Mouse (Mus musculus) liver, embryonic 13.5 days (tissue): ENCODE measurements around the gene Card14. TPM values are rescaled to one million over a fixed set of nuclear protein-coding genes. Genes with fewer than 3 reads are reported as not detected.
A peak's percentile ranks its signal among the peaks of the same experiment; 100 is the strongest.

Source experiments
- ATAC-seq: fragments of 200-750 bp; cut with Nextera tagmentation; 2 replicates; pipeline ENCODE4 v1.8.0; 2017; ENCODE audit warnings: low read depth, mild to moderate bottlenecking, moderate number of reproducible peaks, moderate library complexity
- DNase-seq: peaks from one replicate; pipeline ENCODE4 v3.0.0; 2022
- H3K27ac ChIP-seq: fragments of 300-500 bp; sonication (generic); 2 replicates; pipeline ENCODE4 v1.5.1; 2015; ENCODE audit warnings: moderate library complexity, mild to moderate bottlenecking, inconsistent platforms
- H3K27me3 ChIP-seq: fragments of 300-500 bp; sonication (generic); 2 replicates; pipeline ENCODE4 v1.6.1; 2015; ENCODE audit warnings: mild to moderate bottlenecking, inconsistent platforms
- H3K36me3 ChIP-seq: fragments of 300-500 bp; sonication (generic); 2 replicates; pipeline ENCODE4 v1.6.1; 2015; ENCODE audit warnings: mild to moderate bottlenecking, inconsistent platforms
- H3K4me1 ChIP-seq: fragments of 300-500 bp; sonication (generic); replicated peaks from 2 replicates; pipeline ENCODE4 v1.6.1; 2015; ENCODE audit warnings: inconsistent platforms
- H3K4me2 ChIP-seq: fragments of 300-500 bp; sonication (generic); 2 replicates; pipeline ENCODE4 v1.6.1; 2015; ENCODE audit warnings: inconsistent platforms, mild to moderate bottlenecking, moderate library complexity
- H3K4me3 ChIP-seq: fragments of 300-500 bp; sonication (generic); replicated peaks from 2 replicates; pipeline ENCODE4 v1.5.1; 2015; ENCODE audit warnings: mild to moderate bottlenecking, inconsistent platforms
- H3K9ac ChIP-seq: fragments of 300-500 bp; sonication (generic); 2 replicates; pipeline ENCODE4 v1.6.1; 2015; ENCODE audit warnings: mild to moderate bottlenecking, inconsistent platforms
- H3K9me3 ChIP-seq: fragments of 300-500 bp; sonication (generic); replicated peaks from 2 replicates; pipeline ENCODE4 v1.6.1; 2016; ENCODE audit warnings: inconsistent platforms
- WGBS: fragments of 180-500 bp; shearing (Covaris S2); methylation state at CpG from one replicate; pipeline ENCODE4 v1.1.7; 2015; ENCODE audit not compliant: insufficient replicate concordance; 5-methylcytosine and 5-hydroxymethylcytosine counted together
- polyA plus RNA-seq: library from polyadenylated mRNA; unstranded; fragments of >200 nt; fragmentation: Nextera tagmentation; extraction: Ambion mirVana; gene quantifications from 2 replicates; pipeline ENCODE4 v1.2.1, GENCODE M21; 2015

The Card14 gene
- polyA plus RNA-seq, 1 experiment from 2014 or later: 0.20 TPM

DNA sequence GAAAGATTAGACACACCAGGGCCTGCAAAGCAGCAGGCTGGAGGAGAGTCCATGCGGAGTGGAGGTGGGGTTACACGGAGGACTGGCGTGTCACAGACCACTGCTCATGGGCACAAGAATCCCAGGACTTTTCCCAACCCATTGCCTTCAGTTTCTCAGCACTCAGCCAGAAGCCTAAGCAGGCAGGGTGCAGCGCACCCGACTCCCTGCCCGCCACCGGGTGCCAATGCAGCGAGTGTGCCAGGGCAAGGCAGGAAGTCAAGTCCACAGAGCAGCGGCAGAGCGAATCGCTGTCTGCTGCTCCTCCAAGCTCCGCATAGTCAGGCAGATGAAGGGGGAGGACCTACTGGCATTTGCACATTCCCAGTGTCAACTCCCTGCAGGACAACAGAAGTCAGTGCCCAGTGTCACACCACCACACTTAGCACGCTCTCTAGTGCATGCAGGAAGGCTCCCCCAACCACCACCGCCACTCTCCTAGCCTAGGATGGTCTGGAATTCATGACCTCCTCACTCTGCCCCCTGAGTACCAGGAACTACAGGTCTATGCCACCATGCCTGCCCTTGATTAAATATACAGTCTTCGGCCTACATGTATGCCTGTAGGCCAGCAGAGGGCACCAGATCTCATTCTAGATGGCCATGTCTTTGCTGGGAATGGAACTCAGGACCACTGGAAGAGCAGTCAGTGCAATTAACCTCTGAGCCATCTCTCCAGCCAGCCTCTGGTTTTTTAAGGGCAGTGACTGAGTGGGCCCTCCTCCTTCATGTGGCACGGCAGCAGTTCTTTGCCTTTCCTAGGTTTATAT lies 2.5 kb upstream of the Card14 start:
- DNase-seq (peak; percentile 23), ATAC-seq (no peak)
- Histone ChIP-seq H3K4me2 (no peak overlapping the region), H3K27me3 (peaks cover 40% of the 10 kb centered on the region), H3K27ac (no peak overlapping the region), H3K4me1 (peaks cover 12% of the 10 kb centered on the region), H3K4me3 (no peak overlapping the region), H3K9ac (no peak overlapping the region), H3K9me3 (no peaks in the 10 kb centered on the region), H3K36me3 (no peaks in the 10 kb centered on the region)
- 41% methylated on average over 16 of the region's 16 CpGs for WGBS

DNA sequence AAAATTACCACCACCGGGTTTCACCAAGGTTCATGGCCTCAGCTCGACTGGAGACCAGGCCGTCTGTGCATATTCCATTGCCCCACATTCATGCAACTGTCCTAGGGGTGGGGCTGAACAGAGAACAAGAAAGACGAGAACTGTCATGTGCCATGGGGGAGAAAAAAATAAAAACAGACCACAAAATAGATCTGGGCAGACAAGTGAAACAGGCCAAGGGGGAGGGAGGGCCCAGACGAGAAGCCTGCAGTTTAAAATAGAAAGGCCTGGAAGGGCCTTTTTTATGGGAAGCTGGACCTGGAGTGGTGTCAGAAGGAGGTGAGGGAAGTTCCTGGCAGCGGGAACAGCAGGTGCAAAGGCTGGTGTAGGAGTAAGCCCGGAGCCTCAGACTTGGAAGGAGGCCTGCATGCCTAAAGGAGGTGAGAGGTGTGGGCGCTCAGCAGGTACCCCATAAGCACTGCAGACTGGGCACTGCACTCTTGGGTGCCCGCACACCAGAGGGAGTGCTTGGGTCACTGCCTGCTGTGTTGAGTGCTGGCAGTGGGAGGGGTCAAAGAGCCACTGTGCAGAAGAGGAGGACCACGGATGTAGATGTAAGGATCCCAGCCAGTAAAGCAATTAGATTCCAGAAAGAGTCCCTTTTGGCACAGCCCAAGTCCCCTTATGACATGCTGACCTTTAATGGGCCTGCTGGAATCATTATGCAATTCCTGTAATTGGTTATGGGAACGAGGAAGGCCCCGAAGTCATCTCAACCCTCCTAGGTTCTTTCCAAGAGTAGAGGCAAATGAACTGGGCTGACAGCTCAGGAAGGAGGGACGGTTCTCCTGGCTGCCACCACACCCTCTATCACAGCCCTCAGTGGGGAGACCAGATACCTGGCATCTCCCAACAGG lies 558 bp upstream of the Card14 start:
- no peak overlapping the region for H3K27ac ChIP-seq
- DNase-seq: no peak
- no peak overlapping the region for H3K9ac ChIP-seq
- no peak for ATAC-seq
- H3K4me1 ChIP-seq: 0 out of 2 replicates have a peak, but pooled peaks cover 4% of the 10 kb centered on the region
- no peak overlapping the region for H3K4me2 ChIP-seq
- 44% methylated on average over 13 of the region's 13 CpGs for WGBS
- H3K36me3 ChIP-seq: no peaks in the 10 kb centered on the region
- H3K9me3 ChIP-seq: no peaks in the 10 kb centered on the region
- no peak overlapping the region for H3K4me3 ChIP-seq
- H3K27me3 ChIP-seq: peaks cover 49% of the 10 kb centered on the region

DNA sequence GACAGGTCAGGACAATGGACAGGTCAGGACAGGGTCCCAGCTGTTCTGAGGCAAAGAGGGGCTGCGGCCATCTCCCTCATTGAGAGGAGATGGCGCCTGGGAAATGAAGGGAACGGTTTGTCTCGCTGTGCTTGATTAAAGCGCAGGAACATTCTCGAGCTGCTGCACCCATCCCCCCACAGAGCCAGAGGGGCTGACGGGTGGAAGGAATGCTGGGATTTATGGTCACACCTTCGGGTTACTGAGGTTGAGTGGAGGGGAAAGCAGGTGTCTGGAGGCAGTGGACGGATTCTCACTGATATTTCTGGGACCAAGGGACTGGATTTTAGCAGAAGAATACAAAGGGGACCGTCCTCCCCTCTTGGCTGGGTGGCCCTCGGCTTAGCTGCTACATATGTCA lies 348 bp downstream of the Card14 start:
- no peaks in the 10 kb centered on the region for H3K36me3 ChIP-seq
- ATAC-seq (no peak), DNase-seq (no peak)
- no peak overlapping the region for H3K4me3 ChIP-seq
- H3K4me2 ChIP-seq: no peak overlapping the region
- no peak overlapping the region for H3K27ac ChIP-seq
- H3K27me3 ChIP-seq: peaks cover 47% of the 10 kb centered on the region
- H3K4me1 ChIP-seq: 0 out of 2 replicates have a peak, but pooled peaks cover 4% of the 10 kb centered on the region
- H3K9me3 ChIP-seq: no peaks in the 10 kb centered on the region
- no peak overlapping the region for H3K9ac ChIP-seq
- WGBS: 30% methylated on average over 11 of the region's 11 CpGs

DNA sequence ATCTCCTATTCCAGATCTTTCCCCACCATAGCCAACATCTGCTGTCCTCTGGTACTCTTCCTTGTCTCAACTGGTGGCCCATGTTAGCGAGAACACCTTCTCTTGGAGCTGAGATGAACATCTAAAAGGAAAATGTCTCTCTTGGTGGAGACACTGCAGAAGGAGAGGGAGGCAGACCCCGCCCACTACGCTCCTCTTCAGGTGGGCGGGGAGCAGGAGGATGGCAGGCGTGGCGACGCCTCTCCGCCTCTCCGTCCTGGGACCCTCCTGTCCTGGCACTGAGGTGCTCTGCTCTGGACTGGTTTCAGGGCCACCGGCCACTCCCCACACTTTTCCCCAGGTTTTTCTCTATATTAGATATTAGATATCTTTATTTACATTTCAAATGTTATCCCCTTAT lies 3.1 kb downstream of the Card14 start:
- H3K4me1 ChIP-seq: 0 out of 2 replicates have a peak, but pooled peaks cover 4% of the 10 kb centered on the region
- peaks cover 24% of the 10 kb centered on the region for H3K27me3 ChIP-seq
- WGBS: 14% methylated on average over 10 of the region's 10 CpGs
- no peaks in the 10 kb centered on the region for H3K9me3 ChIP-seq
- H3K36me3 ChIP-seq: no peaks in the 10 kb centered on the region
- DNase-seq (no peak), ATAC-seq (no peak)
- no peak overlapping the region for H3K9ac ChIP-seq
- no peak overlapping the region for H3K4me2 ChIP-seq
- H3K27ac ChIP-seq: no peak overlapping the region
- no peak overlapping the region for H3K4me3 ChIP-seq

DNA sequence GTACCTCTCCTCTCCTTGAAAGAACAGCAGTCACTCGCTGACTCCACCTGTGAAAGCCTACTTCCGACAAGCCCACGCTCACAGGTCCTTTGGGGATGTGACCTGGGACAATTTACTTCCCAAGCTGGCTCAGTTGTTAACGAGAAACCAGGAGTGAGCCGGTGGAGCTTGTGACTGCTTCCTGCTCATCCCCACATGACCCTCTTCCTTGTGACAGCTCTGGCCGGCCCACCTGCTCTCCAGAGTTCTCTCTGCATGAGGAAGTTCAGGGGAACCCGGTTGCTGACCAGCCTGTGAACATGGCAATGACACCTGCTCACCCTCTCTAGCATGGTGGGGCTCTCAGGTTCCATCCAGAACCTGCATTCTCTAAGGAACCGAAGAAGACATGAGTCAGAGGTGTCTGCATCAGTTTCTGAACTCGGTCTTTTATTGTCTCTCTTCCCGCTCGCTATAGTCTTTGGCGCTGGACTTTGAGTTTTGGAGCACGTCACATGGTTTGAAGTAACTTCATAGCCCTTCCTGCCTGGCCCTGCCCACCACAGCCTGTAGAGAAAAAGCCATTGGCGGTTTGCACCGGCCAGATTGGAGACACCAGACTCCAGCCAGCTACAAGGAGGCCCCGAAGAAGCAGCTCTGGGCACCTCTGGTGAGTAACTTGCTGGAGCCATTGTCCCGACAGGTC lies 6.8 kb downstream of the Card14 start:
- Histone ChIP-seq H3K27me3 (peaks cover 15% of the 10 kb centered on the region), H3K27ac (no peak overlapping the region), H3K36me3 (no peaks in the 10 kb centered on the region), H3K4me3 (no peak overlapping the region), H3K9ac (no peak overlapping the region), H3K4me2 (no peak overlapping the region), H3K4me1 (no peaks in the 10 kb centered on the region), H3K9me3 (no peaks in the 10 kb centered on the region)
- no peak for DNase-seq
- no peak for ATAC-seq
- 57% methylated on average over 17 of the region's 17 CpGs for WGBS

DNA sequence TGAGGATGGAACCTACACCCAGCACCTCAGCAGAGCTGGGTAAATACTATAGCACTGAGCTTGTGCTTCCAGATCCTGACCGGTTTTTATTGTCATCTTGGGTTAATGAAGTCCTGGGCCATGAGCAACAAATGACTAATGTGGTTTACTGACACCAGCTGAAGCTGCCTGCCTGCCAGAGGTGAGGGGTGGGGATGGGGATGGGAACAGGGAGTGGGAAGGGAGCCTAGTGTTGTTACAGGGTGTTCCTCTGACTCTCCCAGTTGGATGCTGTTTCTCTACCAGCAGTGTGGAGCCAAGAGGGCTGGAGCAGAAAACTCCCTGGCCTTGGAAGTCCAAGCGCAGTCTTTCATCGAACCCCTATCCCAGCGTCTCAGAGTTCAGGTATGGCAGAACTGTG lies 9.2 kb downstream of the Card14 start:
- ATAC-seq (no peak), DNase-seq (no peak)
- Histone ChIP-seq H3K4me1 (no peaks in the 10 kb centered on the region), H3K27ac (no peak overlapping the region), H3K36me3 (no peaks in the 10 kb centered on the region), H3K4me2 (no peak overlapping the region), H3K27me3 (peaks cover 5% of the 10 kb centered on the region; the same call in 1 of the 2 replicates), H3K4me3 (no peak overlapping the region), H3K9me3 (no peaks in the 10 kb centered on the region), H3K9ac (no peak overlapping the region)
- 83% methylated on average over 4 of the region's 4 CpGs for WGBS

DNA sequence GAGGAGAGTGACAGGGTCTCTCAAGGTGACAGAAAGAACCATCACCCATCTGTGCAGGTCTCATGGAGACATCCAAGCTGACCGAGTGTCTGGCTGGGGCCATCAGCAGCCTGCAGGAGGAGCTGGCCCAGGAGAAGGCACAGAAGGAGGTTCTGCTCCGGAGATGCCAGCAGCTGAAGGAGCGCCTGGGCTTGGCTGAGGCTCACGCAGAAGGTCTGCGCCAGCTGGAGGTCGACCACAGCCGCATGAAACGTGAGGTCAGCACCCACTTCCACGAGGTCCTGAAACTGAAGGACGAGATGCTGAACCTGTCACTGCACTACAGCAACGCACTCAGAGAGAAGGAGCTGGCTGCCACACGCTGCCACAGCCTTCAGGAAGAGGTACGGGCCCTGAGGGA lies 15.0 kb downstream of the Card14 start:
- H3K9me3 ChIP-seq: peaks cover 4% of the 10 kb centered on the region; the same call in 1 of the 2 replicates
- H3K4me1 ChIP-seq: no peaks in the 10 kb centered on the region
- ATAC-seq (no peak), DNase-seq (no peak)
- peaks cover 17% of the 10 kb centered on the region; the same call in 1 of the 2 replicates for H3K27me3 ChIP-seq
- H3K27ac ChIP-seq: no peak overlapping the region
- no peak overlapping the region for H3K9ac ChIP-seq
- H3K4me3 ChIP-seq: no peak overlapping the region
- H3K36me3 ChIP-seq: no peaks in the 10 kb centered on the region
- no peak overlapping the region for H3K4me2 ChIP-seq
- WGBS: 60% methylated on average over 13 of the region's 13 CpGs

DNA sequence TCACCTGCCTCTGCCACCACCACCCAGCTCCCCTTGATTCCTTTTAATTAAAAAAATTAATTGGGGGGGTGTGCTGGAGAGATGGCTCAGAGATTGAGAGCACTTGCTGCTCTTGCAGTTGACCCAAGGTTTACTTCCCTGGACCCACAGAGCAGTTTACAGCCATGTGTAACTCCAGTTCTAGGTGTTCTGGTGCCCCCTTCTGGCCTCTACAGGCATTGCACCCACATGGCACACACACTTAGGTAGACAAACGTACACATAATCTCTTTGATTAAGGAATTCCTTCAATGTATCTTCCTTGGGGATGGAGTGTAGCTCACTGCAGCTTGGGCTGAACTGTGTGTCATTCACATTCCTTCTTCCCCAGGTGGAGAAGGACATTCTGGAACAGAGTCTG lies 17.5 kb downstream of the Card14 start:
- Histone ChIP-seq H3K36me3 (no peaks in the 10 kb centered on the region), H3K27ac (no peak overlapping the region), H3K4me2 (no peak overlapping the region), H3K9ac (no peak overlapping the region), H3K4me1 (no peaks in the 10 kb centered on the region), H3K4me3 (no peak overlapping the region), H3K9me3 (peaks cover 4% of the 10 kb centered on the region; the same call in 1 of the 2 replicates), H3K27me3 (peaks cover 17% of the 10 kb centered on the region; the same call in 1 of the 2 replicates)
- ATAC-seq (no peak), DNase-seq (no peak)
- WGBS: 72% methylated on average over 1 of the region's 1 CpGs

DNA sequence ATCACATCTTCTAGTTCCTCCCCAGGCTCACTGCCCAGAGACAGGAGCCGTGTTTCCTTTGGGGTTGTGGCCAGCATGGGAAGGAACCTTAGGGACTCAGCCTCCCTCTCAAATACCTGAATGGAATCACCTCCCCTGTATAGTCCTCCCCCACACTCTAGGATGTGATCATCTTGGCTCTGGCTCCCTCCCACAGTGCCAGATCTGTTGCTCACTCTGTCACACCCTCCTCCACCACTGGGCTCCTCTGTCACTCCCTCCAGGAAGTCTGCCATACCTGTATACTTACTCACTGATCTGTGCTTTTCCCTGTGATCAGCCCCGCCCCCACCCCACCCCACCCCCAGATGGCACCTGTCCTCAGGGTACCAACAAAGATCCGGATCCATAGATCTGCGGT lies 23.0 kb downstream of the Card14 start:
- DNase-seq (no peak), ATAC-seq (no peak)
- no peaks in the 10 kb centered on the region for H3K4me1 ChIP-seq
- H3K9me3 ChIP-seq: no peaks in the 10 kb centered on the region
- no peak overlapping the region for H3K9ac ChIP-seq
- WGBS: 40% methylated on average over 4 of the region's 4 CpGs
- no peaks in the 10 kb centered on the region for H3K36me3 ChIP-seq
- no peak overlapping the region for H3K27ac ChIP-seq
- no peak overlapping the region for H3K4me2 ChIP-seq
- H3K4me3 ChIP-seq: no peak overlapping the region
- H3K27me3 ChIP-seq: peaks cover 27% of the 10 kb centered on the region

DNA sequence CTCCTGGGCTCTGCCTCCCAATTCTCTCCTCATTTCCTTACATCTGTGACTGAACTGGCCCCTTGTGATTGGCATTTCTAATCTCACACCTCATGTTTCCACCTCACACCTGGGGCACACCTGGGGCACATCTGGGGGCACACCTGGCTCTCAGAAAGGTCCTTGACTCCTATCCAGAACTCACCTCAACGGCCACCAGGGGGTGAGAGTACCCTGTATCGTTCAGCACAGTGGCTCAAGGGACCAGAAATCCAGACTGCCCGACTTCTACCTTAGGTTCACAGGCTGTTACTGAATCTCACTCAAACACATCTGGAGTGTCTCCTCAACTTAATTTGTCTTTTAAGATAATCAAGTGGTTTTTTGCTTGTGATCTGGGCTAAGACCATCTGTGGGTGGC lies 24.4 kb downstream of the Card14 start:
- H3K4me2 ChIP-seq: no peak overlapping the region
- no peaks in the 10 kb centered on the region for H3K4me1 ChIP-seq
- H3K4me3 ChIP-seq: no peak overlapping the region
- no peaks in the 10 kb centered on the region for H3K36me3 ChIP-seq
- H3K27me3 ChIP-seq: peaks cover 32% of the 10 kb centered on the region
- H3K27ac ChIP-seq: no peak overlapping the region
- DNase-seq: no peak
- no peak overlapping the region for H3K9ac ChIP-seq
- H3K9me3 ChIP-seq: no peaks in the 10 kb centered on the region
- WGBS: 30% methylated on average over 3 of the region's 3 CpGs
- no peak for ATAC-seq
